Mouse (Mus musculus): ENCODE results near the gene Rrh. TPM values are rescaled to one million over a fixed set of nuclear protein-coding genes. Genes with fewer than 3 reads are reported as not detected.
"Not testable (repeated sequence)": the region's sequence is repeated elsewhere in the genome, so short reads cannot be mapped to it uniquely, and the experiment has no call there.

The Rrh gene
- polyA plus RNA-seq, 1 experiment: 0.31 TPM

GRCm38 (mm10) chr3:129781435-129781834, 41.0 kb downstream of the Rrh start:
- Histone ChIP-seq H3K9ac (ENCODE audit: low read depth, poor library complexity, severe bottlenecking) (no peak overlapping the region), H3K4me3 (ENCODE audit: low read depth, low read length) (no peak overlapping the region), H3K4me1 (ENCODE audit: control insufficient read depth, insufficient read depth, low read length) (no peaks in the 10 kb centered on the region), H3K27me3 (ENCODE audit: control insufficient read depth, insufficient read depth, low read length, poor library complexity, severe bottlenecking) (no peaks in the 10 kb centered on the region), H3K27ac (ENCODE audit: insufficient read depth, low read length) (no peak overlapping the region), H3K9me3 (replicated peaks; ENCODE audit: control insufficient read depth, insufficient read depth, low read length, poor library complexity, severe bottlenecking) (no peaks in the 10 kb centered on the region), H3K36me3 (ENCODE audit: control insufficient read depth, insufficient read depth, low read length, poor library complexity, severe bottlenecking) (no peaks in the 10 kb centered on the region)
- TF ChIP-seq POLR2A (IDR thresholded peaks at IDR 0.05; ENCODE audit: insufficient read depth, low read length): no peak

- Histone ChIP-seq H3K4me3 (ENCODE audit: low read depth, low read length) (no peak overlapping the region), H3K9ac (ENCODE audit: low read depth, poor library complexity, severe bottlenecking) (no peak overlapping the region), H3K9me3 (replicated peaks; ENCODE audit: control insufficient read depth, insufficient read depth, low read length, poor library complexity, severe bottlenecking) (no peaks in the 10 kb centered on the region), H3K27ac (ENCODE audit: insufficient read depth, low read length) (no peak overlapping the region), H3K27me3 (ENCODE audit: control insufficient read depth, insufficient read depth, low read length, poor library complexity, severe bottlenecking) (no peaks in the 10 kb centered on the region), H3K36me3 (ENCODE audit: control insufficient read depth, insufficient read depth, low read length, poor library complexity, severe bottlenecking) (no peaks in the 10 kb centered on the region), H3K4me1 (ENCODE audit: control insufficient read depth, insufficient read depth, low read length) (no peaks in the 10 kb centered on the region)
- TF ChIP-seq EP300 (IDR thresholded peaks at IDR 0.05; ENCODE audit: insufficient read depth, low read depth, low read length): no peak
- no peak for TF ChIP-seq CTCF (IDR thresholded peaks at IDR 0.05; ENCODE audit: low read depth, low read length)
- no peak for TF ChIP-seq POLR2A (IDR thresholded peaks at IDR 0.05; ENCODE audit: insufficient read depth, low read length)
Measured at GRCm38 (mm10) chr3:129771210-129771609, 51.2 kb downstream of the Rrh start.

GRCm38 (mm10) chr3:129766971-129767794, 55.2 kb downstream of the Rrh start:
- no peaks in the 10 kb centered on the region for H3K4me1 ChIP-seq (ENCODE audit: control insufficient read depth, insufficient read depth, low read length)
- no peak overlapping the region for H3K27ac ChIP-seq (ENCODE audit: insufficient read depth, low read length)
- H3K27me3 ChIP-seq (ENCODE audit: control insufficient read depth, insufficient read depth, low read length, poor library complexity, severe bottlenecking): no peaks in the 10 kb centered on the region
- TF ChIP-seq EP300 (IDR thresholded peaks at IDR 0.05; ENCODE audit: insufficient read depth, low read depth, low read length) (no peak), CTCF (IDR thresholded peaks at IDR 0.05; ENCODE audit: low read depth, low read length) (no peak), POLR2A (IDR thresholded peaks at IDR 0.05; ENCODE audit: insufficient read depth, low read length) (no peak)
- no peaks in the 10 kb centered on the region for H3K36me3 ChIP-seq (ENCODE audit: control insufficient read depth, insufficient read depth, low read length, poor library complexity, severe bottlenecking)
- no peak overlapping the region for H3K9ac ChIP-seq (ENCODE audit: low read depth, poor library complexity, severe bottlenecking)
- H3K4me3 ChIP-seq (ENCODE audit: low read depth, low read length): no peak overlapping the region
- H3K9me3 ChIP-seq (replicated peaks; ENCODE audit: control insufficient read depth, insufficient read depth, low read length, poor library complexity, severe bottlenecking): peaks cover 6% of the 10 kb centered on the region; the same call in 1 of the 2 replicates

- H3K27ac ChIP-seq (ENCODE audit: insufficient read depth, low read length): no peak overlapping the region
- no peaks in the 10 kb centered on the region for H3K4me1 ChIP-seq (ENCODE audit: control insufficient read depth, insufficient read depth, low read length)
- no peak overlapping the region for H3K9ac ChIP-seq (ENCODE audit: low read depth, poor library complexity, severe bottlenecking)
- no peak for TF ChIP-seq POLR2A (IDR thresholded peaks at IDR 0.05; ENCODE audit: insufficient read depth, low read length)
- no peak for TF ChIP-seq EP300 (IDR thresholded peaks at IDR 0.05; ENCODE audit: insufficient read depth, low read depth, low read length)
- no peak for TF ChIP-seq CTCF (IDR thresholded peaks at IDR 0.05; ENCODE audit: low read depth, low read length)
- no peaks in the 10 kb centered on the region for H3K27me3 ChIP-seq (ENCODE audit: control insufficient read depth, insufficient read depth, low read length, poor library complexity, severe bottlenecking)
- H3K4me3 ChIP-seq (ENCODE audit: low read depth, low read length): no peak overlapping the region
- H3K36me3 ChIP-seq (ENCODE audit: control insufficient read depth, insufficient read depth, low read length, poor library complexity, severe bottlenecking): no peaks in the 10 kb centered on the region
- H3K9me3 ChIP-seq (replicated peaks; ENCODE audit: control insufficient read depth, insufficient read depth, low read length, poor library complexity, severe bottlenecking): peaks cover 10% of the 10 kb centered on the region
Measured at GRCm38 (mm10) chr3:129766106-129766505, 56.3 kb downstream of the Rrh start.

GRCm38 (mm10) chr3:129757599-129757998, 64.8 kb downstream of the Rrh start:
- not testable (repeated sequence) for H3K36me3 ChIP-seq (ENCODE audit: control insufficient read depth, insufficient read depth, low read length, poor library complexity, severe bottlenecking); H3K9ac ChIP-seq (ENCODE audit: low read depth, poor library complexity, severe bottlenecking); H3K4me3 ChIP-seq (ENCODE audit: low read depth, low read length); H3K4me1 ChIP-seq (ENCODE audit: control insufficient read depth, insufficient read depth, low read length); H3K27me3 ChIP-seq (ENCODE audit: control insufficient read depth, insufficient read depth, low read length, poor library complexity, severe bottlenecking)
- Histone ChIP-seq H3K9me3 (replicated peaks; ENCODE audit: control insufficient read depth, insufficient read depth, low read length, poor library complexity, severe bottlenecking) (peaks cover 12% of the 10 kb centered on the region), H3K27ac (ENCODE audit: insufficient read depth, low read length) (peak overlapping the region; percentile 25; the same call in 1 of the 2 replicates)

- Histone ChIP-seq H3K4me1 (ENCODE audit: control insufficient read depth, insufficient read depth, low read length) (no peaks in the 10 kb centered on the region), H3K4me3 (ENCODE audit: low read depth, low read length) (no peak within 1 kb of the TSS; the same call in 1 of the 2 replicates), H3K9me3 (replicated peaks; ENCODE audit: control insufficient read depth, insufficient read depth, low read length, poor library complexity, severe bottlenecking) (peaks cover 8% of the 10 kb centered on the region), H3K27ac (ENCODE audit: insufficient read depth, low read length) (no peak within 1 kb of the TSS), H3K27me3 (ENCODE audit: control insufficient read depth, insufficient read depth, low read length, poor library complexity, severe bottlenecking) (no peaks in the 10 kb centered on the region), H3K36me3 (ENCODE audit: control insufficient read depth, insufficient read depth, low read length, poor library complexity, severe bottlenecking) (no peaks in the 10 kb centered on the region), H3K9ac (ENCODE audit: low read depth, poor library complexity, severe bottlenecking) (no peak within 1 kb of the TSS)
- TF ChIP-seq EP300 (IDR thresholded peaks at IDR 0.05; ENCODE audit: insufficient read depth, low read depth, low read length) (no peak), POLR2A (IDR thresholded peaks at IDR 0.05; ENCODE audit: insufficient read depth, low read length) (no peak), CTCF (IDR thresholded peaks at IDR 0.05; ENCODE audit: low read depth, low read length) (no peak)
Measured at GRCm38 (mm10) chr3:129754650-129755604, 67.5 kb downstream of the Rrh start, which contains the start of gene Egf. TSS of gene Egf (minus strand) at chr3:129755316.

Other genes with a start within 250 kb of the Rrh start
- gene Egf, start 67.3 kb downstream of the Rrh start, polyA plus RNA-seq (2011; ENCODE audit: insufficient read depth, insufficient read length, low read depth, missing spikeins): 1.2 and 2.8 TPM in 2 replicates
- gene Lrit3, start 18.6 kb downstream of the Rrh start, polyA plus RNA-seq (2011; ENCODE audit: insufficient read depth, insufficient read length, low read depth, missing spikeins): not detected in 2 replicates
- 201 and 210 TPM in 2 replicates for gene Gar1, start 8.8 kb upstream of the Rrh start, polyA plus RNA-seq (2011; ENCODE audit: insufficient read depth, insufficient read length, low read depth, missing spikeins)
- not detected in 2 replicates for gene Cfi, start 13.3 kb upstream of the Rrh start, polyA plus RNA-seq (2011; ENCODE audit: insufficient read depth, insufficient read length, low read depth, missing spikeins)
- 15.5 and 17.6 TPM in 2 replicates for gene Pla2g12a, start 56.0 kb upstream of the Rrh start, polyA plus RNA-seq (2011; ENCODE audit: insufficient read depth, insufficient read length, low read depth, missing spikeins)
- 18.6 and 19.1 TPM in 2 replicates for gene Casp6, start 78.8 kb upstream of the Rrh start, polyA plus RNA-seq (2011; ENCODE audit: insufficient read depth, insufficient read length, low read depth, missing spikeins)
- gene Mcub, start 147.6 kb upstream of the Rrh start, polyA plus RNA-seq (2011; ENCODE audit: insufficient read depth, insufficient read length, low read depth, missing spikeins): 1.3 and 1.4 TPM in 2 replicates
- 67.9 and 72.3 TPM in 2 replicates for gene Sec24b, start 239.0 kb upstream of the Rrh start, polyA plus RNA-seq (2011; ENCODE audit: insufficient read depth, insufficient read length, low read depth, missing spikeins)

Data from ES-Bruce4 (cell line).